Mouse (Mus musculus) thymus, adult 2 months (tissue): ENCODE measurements around the gene Olfr877.

ENCODE experiments used
- CTCF ChIP-seq: fragments of 200-500 bp; IDR thresholded peaks from 2 replicates; pipeline ENCODE4 v1.5.1; 2012; ENCODE audit warnings: mild to moderate bottlenecking, control low read depth, low read length, moderate library complexity, borderline replicate concordance; ENCODE audit not compliant: control insufficient read depth, poor library complexity, insufficient read depth; ENCODE audit errors: extremely low read depth
- POLR2A ChIP-seq: fragments of 200-500 bp; IDR thresholded peaks from 2 replicates; pipeline ENCODE4 v1.6.1; 2012; ENCODE audit warnings: mild to moderate bottlenecking, low read length, control low read depth, moderate library complexity; ENCODE audit not compliant: control insufficient read depth, poor library complexity, insufficient read depth; ENCODE audit errors: extremely low read depth

DNA sequence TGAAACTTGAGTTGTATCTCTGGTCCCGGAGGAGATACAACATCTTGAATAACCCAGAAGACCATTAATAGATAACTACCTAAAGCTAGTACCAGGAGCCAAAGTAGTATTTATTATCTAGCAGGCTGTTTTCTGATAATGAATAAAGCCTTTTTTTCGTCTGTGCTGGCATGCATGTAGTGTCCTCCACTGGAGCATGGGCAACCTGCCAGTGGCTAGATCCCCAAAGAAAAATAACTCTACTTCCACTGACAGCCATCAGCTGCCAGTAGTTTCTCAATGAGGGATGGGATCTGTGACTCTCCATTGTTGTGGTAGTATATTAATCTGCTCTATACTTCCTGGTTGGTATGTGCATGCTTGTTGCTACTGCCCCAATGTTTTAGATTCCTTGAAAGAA is 45.1 kb upstream of the Olfr877 start:
- TF ChIP-seq POLR2A, result no peak
- TF ChIP-seq CTCF, result no peak
